Mouse (Mus musculus): ENCODE data around the gene Hmgn1. TPM values are rescaled to one million over a fixed set of nuclear protein-coding genes. Genes with fewer than 3 reads are reported as not detected.
"Not testable (repeated sequence)": the region's sequence is repeated elsewhere in the genome, so short reads cannot be mapped to it uniquely, and the experiment has no call there.

The Hmgn1 gene
- polyA plus RNA-seq, 1 experiment from 2014 or later, result 705 TPM

DNA sequence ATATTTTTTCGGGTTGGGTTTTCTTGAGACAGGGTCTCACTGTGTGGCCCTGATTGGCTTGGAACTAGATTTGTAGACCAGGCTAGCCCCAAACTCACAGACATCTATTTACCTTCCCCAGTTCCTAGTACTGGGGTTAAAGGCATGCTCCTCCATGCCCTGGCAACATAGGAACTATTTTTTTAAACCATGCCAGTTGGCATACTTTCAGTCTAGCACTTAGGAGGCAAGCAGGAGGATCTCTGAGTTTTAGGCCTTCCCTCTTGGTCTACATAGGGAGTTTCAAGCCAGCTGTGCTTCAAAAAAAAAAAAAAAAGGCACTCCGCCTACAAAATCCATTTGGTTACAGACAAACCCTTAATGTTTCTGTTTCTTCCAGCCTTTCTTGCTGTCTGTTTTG, 26.9 kb upstream of the Hmgn1 start:
- Histone ChIP-seq H3K4me1 (replicated peaks) (peaks cover 13% of the 10 kb centered on the region), H3K36me3 (peaks cover 58% of the 10 kb centered on the region), H3K4me3 (no peak overlapping the region), H3K27me3 (ENCODE audit: insufficient read depth, poor library complexity, severe bottlenecking) (no peaks in the 10 kb centered on the region), H3K9me3 (no peaks in the 10 kb centered on the region), H3K27ac (no peak overlapping the region)
- DNase-seq (ENCODE audit: low spot score), result no peak
- WGBS, result 90% methylated on average over 2 of the region's 2 CpGs

DNA sequence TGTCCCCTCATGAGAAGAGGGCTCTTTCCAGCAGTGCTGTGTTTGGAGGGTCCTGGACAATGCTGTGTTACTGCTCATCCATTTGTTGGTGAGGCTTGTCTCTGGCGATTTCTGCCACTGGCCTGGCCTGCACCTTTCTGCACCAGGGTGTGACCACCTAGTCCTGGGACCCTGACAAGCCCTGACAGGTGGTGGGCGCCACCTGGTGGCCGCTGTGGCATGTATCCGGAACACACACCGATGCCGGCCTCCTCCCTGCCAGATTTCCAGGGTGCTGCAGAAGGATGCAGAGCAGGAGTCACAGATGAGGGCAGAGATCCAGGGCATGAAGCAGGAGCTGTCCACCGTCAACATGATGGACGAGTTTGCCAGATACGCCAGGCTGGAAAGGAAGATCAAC, 24.0 kb upstream of the Hmgn1 start:
- Histone ChIP-seq H3K36me3 (peaks cover 52% of the 10 kb centered on the region), H3K4me3 (no peak overlapping the region), H3K27ac (no peak overlapping the region), H3K27me3 (ENCODE audit: insufficient read depth, poor library complexity, severe bottlenecking) (no peaks in the 10 kb centered on the region), H3K4me1 (replicated peaks) (peaks cover 7% of the 10 kb centered on the region), H3K9me3 (no peaks in the 10 kb centered on the region)
- 29% methylated on average over 9 of the region's 9 CpGs for WGBS
- DNase-seq (ENCODE audit: low spot score), result peak; percentile 81

DNA sequence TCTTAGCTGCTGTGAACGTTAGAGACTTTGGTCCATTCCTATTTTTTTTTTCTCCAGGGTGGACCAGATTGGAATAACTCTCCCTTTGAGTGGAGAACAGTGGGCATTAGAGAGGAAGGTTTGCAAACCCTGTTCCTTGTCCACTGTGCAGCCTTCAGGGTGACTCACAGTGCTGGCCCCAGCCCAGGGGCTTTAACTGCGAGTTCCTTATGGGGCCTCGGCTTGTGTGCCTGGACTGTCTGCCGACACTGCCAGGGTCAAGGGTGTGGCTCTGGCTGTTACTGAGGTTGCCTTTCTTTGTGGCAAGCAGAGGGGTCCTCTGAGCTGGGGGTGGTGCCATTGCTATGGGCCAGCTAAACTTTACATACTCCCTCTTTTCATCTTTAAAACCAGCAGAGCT, 23.5 kb upstream of the Hmgn1 start:
- peaks cover 12% of the 10 kb centered on the region for H3K4me1 ChIP-seq (replicated peaks)
- no peaks in the 10 kb centered on the region for H3K27me3 ChIP-seq (ENCODE audit: insufficient read depth, poor library complexity, severe bottlenecking)
- H3K4me3 ChIP-seq, result no peak overlapping the region
- no peaks in the 10 kb centered on the region for H3K9me3 ChIP-seq
- peaks cover 50% of the 10 kb centered on the region for H3K36me3 ChIP-seq
- WGBS, result 77% methylated on average over 4 of the region's 4 CpGs
- H3K27ac ChIP-seq, result no peak overlapping the region
- no peak for DNase-seq (ENCODE audit: low spot score)

DNA sequence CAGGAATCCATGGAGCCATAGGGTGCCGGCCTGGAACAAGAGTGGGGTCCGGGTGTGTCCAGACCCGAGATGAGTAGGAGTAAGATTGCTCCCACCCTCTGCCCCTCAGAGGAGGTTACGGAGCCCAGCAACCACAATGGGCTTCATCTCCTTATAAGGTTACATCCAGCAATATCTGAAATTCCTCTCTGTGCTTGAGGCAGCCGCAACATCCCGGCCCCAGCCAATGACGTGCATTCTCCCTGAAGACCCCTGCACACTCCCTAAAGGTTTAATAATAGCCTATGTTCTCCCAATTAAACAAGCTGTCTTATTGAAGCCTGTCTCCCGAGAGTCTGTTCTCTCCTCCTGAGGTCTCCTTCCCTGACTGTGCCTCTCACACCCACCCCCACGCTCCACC, 21.8 kb upstream of the Hmgn1 start:
- H3K36me3 ChIP-seq, result peaks cover 33% of the 10 kb centered on the region
- DNase-seq (ENCODE audit: low spot score), result no peak
- no peak overlapping the region for H3K4me3 ChIP-seq
- no peaks in the 10 kb centered on the region for H3K9me3 ChIP-seq
- 78% methylated on average over 9 of the region's 9 CpGs for WGBS
- H3K4me1 ChIP-seq (replicated peaks), result peaks cover 17% of the 10 kb centered on the region
- H3K27ac ChIP-seq, result no peak overlapping the region
- no peaks in the 10 kb centered on the region for H3K27me3 ChIP-seq (ENCODE audit: insufficient read depth, poor library complexity, severe bottlenecking)

DNA sequence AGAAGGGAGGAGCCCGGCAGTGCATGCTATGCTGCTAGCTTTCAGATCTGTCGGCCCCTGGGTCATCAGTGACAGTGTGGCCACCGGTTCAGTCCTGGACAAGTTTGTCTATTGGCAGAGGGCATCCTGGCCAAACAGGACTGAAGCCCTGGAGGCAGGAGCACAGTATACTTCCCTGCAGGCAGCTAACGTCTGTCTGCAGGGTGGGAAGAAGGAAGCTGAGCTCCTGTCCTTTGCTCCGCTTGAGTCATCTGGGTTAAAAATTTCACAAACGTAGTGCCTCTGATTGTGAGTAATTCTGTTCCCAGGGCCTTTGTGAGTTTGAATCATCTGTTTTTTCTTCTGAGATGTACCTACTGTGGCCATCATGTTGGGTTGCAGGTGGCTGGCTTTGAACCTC, 21.3 kb upstream of the Hmgn1 start:
- Histone ChIP-seq H3K27me3 (ENCODE audit: insufficient read depth, poor library complexity, severe bottlenecking) (no peaks in the 10 kb centered on the region), H3K4me3 (no peak overlapping the region), H3K9me3 (no peaks in the 10 kb centered on the region), H3K27ac (no peak overlapping the region), H3K36me3 (peaks cover 28% of the 10 kb centered on the region), H3K4me1 (replicated peaks) (peaks cover 17% of the 10 kb centered on the region)
- WGBS, result 76% methylated on average over 6 of the region's 6 CpGs
- DNase-seq (ENCODE audit: low spot score), result no peak

DNA sequence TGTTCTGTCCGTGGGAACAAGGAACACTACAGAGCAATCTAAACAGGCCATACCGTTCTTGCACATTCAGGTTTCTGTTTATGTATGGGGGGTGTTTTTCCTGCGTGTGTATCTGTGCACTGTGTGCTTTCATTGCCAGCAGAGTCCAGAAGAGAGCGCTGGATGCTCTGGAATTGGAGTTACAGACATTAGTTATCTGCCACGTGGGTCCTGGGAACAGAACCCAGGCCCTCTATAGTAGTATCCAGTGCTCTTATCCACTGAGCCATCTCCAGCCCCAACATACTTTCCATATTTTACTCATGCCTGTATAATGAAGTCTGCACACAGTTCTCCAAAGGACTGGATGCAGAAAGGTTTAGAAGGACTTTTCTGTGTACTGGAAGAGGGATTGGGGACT, 18.3 kb upstream of the Hmgn1 start:
- H3K27ac ChIP-seq, result peak overlapping the region; percentile 87
- peaks cover 7% of the 10 kb centered on the region; the same call in 1 of the 2 replicates for H3K36me3 ChIP-seq
- H3K9me3 ChIP-seq, result peaks cover 5% of the 10 kb centered on the region; the same call in 1 of the 2 replicates
- 1% methylated on average over 5 of the region's 5 CpGs for WGBS
- no peaks in the 10 kb centered on the region for H3K27me3 ChIP-seq (ENCODE audit: insufficient read depth, poor library complexity, severe bottlenecking)
- DNase-seq (ENCODE audit: low spot score), result no peak
- H3K4me3 ChIP-seq, result peak overlapping the region; percentile 82
- H3K4me1 ChIP-seq (replicated peaks), result peaks cover 17% of the 10 kb centered on the region

DNA sequence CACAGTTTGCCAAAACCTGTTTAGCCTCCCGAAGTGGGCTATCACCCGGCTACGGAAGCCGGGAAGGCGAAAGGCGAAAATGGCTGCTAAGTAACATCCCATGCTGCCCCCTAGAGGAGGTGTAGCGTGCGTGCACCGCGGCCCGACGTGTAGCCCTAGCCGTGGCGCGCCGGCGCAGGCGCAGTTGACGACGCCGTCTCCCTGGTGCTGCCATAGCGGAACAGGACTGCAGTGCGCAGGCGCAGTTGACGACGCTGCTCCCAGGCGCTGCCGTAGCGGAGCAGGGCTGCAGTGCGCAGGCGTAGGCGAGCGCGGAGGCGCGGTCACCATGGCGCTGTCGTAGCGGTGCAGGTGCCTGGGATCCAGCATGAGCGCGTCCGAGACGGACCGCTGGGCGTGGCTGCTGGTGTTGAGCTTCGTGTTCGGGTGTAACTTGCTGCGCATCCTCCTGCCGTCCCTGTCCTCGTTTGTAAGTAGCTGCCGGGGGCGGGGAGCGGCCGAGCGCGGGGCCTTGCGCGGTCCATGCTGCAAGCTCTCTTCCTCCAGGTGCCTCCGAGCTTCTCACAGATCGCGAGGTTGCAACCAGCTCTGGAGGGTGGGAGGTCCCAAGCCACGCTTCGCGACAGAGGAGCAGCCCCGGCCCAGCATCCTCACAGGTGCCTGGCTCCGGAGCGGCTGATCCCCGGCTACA, 17.7 kb upstream of the Hmgn1 start, which contains the start of gene Wrb:
Gene Wrb (plus strand): TSS at position 298 of the 691 bp plus-strand sequence.
- Histone ChIP-seq H3K4me3 (peak within 1 kb of the TSS; percentile 82), H3K9me3 (peaks cover 6% of the 10 kb centered on the region; the same call in 1 of the 2 replicates), H3K27me3 (ENCODE audit: insufficient read depth, poor library complexity, severe bottlenecking) (no peaks in the 10 kb centered on the region), H3K4me1 (replicated peaks) (peaks cover 17% of the 10 kb centered on the region), H3K36me3 (peaks cover 7% of the 10 kb centered on the region; the same call in 1 of the 2 replicates), H3K27ac (peak within 1 kb of the TSS; percentile 87)
- WGBS, result under 1% methylated on average over 68 of the region's 68 CpGs
- peak; percentile 100 for DNase-seq (ENCODE audit: low spot score)

DNA sequence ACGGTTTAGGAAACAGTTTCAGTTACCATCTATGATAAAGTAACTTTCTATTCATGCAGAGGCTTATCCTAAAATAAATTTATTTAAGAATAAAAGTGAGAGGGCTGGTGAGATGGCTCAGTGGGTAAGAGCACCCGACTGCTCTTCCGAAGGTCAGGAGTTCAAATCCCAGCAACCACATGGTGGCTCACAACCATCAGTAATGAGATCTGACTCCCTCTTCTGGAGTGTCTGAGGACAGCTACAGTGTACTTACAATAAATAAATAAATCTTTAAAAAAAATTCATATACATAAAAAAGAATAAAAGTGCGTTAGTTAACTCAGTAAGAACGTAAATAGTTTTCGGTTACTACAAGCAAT, 17.2 kb upstream of the Hmgn1 start:
- H3K36me3 ChIP-seq; DNase-seq (ENCODE audit: low spot score); H3K27me3 ChIP-seq (ENCODE audit: insufficient read depth, poor library complexity, severe bottlenecking); H3K27ac ChIP-seq: not testable (repeated sequence)
- H3K4me1 ChIP-seq (replicated peaks), result peaks cover 17% of the 10 kb centered on the region
- WGBS, result 31% methylated on average over 6 of the region's 6 CpGs
- H3K4me3 ChIP-seq, result peak overlapping the region; percentile 82
- H3K9me3 ChIP-seq, result peaks cover 10% of the 10 kb centered on the region; the same call in 1 of the 2 replicates

DNA sequence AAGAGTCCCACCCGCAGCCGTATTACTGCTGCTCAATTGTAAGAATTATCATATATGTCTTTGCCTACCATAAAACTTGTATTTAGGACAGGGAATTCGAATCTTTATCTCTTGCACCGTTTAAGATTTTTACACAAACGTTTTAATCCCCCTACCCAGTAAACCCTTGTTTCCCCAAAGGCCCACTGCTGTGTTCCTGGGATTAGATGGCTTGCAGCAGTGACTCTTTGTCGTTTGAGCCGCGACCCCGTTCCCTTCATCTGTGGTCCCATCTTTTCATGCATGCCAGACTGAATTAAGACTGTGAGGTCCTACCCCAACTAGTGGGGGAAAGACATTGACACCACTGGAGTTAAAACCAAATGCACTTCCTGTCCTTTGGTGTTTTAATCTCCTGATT, 937 bp upstream of the Hmgn1 start:
- WGBS, result 3% methylated on average over 9 of the region's 9 CpGs
- H3K27me3 ChIP-seq (ENCODE audit: insufficient read depth, poor library complexity, severe bottlenecking), result no peaks in the 10 kb centered on the region
- peak; percentile 29 for DNase-seq (ENCODE audit: low spot score)
- peak overlapping the region; percentile 97 for H3K4me3 ChIP-seq
- peaks cover 35% of the 10 kb centered on the region for H3K36me3 ChIP-seq
- H3K9me3 ChIP-seq, result no peaks in the 10 kb centered on the region
- peak overlapping the region; percentile 100 for H3K27ac ChIP-seq
- peaks cover 31% of the 10 kb centered on the region for H3K4me1 ChIP-seq (replicated peaks)

DNA sequence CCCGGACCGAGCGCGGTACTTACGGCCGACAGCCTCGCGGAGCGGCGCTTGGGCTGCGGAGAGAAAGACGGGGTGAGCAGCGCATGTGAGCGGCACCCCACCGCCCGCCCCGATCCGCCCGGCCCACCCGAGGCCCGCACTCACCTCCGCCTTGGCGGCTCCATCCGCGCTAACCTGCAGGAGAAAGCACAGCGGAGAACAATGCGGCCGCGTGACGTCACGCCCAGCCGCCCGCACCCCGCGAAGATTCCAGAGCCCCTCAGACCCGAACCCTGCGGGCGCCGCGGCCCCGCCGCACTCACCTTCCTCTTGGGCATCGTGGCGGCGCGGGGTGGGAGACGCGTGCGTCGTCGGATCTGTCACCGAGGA, 257 bp downstream of the Hmgn1 start:
- Histone ChIP-seq H3K4me3 (peak overlapping the region; percentile 97), H3K4me1 (replicated peaks) (peaks cover 31% of the 10 kb centered on the region), H3K27me3 (ENCODE audit: insufficient read depth, poor library complexity, severe bottlenecking) (no peaks in the 10 kb centered on the region), H3K9me3 (no peaks in the 10 kb centered on the region), H3K36me3 (peaks cover 47% of the 10 kb centered on the region), H3K27ac (peak overlapping the region; percentile 100)
- whole genome bisulfite sequencing, result under 1% methylated on average over 52 of the region's 52 CpGs
- no peak for DNase-seq (ENCODE audit: low spot score)

DNA sequence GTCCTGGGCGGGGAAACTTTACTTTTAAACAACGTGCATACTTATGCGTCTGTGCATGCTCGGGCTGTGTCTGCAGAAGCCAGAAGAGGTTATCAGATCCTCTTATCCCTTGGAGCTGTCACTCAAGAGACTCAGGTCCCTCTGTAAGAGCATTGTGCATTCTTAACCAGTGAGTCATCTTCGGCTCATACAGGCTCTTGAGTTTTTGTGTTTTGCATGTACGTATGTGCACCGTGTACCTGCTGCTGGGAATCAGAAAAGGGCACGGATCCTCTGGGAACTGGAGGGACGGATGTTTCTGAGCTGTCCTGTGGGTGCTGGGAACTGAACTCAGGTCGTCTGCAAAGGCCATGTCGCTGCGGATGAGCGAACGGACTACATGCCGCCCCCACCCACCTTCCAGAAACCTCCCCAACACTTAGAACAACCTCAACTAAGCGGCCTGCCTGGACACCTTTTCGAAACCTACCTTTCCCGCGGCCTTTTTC, 801 bp downstream of the Hmgn1 start:
- Histone ChIP-seq H3K9me3 (no peaks in the 10 kb centered on the region), H3K27me3 (ENCODE audit: insufficient read depth, poor library complexity, severe bottlenecking) (no peaks in the 10 kb centered on the region), H3K4me1 (replicated peaks) (peaks cover 31% of the 10 kb centered on the region), H3K36me3 (peaks cover 52% of the 10 kb centered on the region), H3K27ac (peak overlapping the region; percentile 100), H3K4me3 (peak overlapping the region; percentile 97)
- WGBS, result 9% methylated on average over 19 of the region's 19 CpGs
- DNase-seq (ENCODE audit: low spot score), result no peak

DNA sequence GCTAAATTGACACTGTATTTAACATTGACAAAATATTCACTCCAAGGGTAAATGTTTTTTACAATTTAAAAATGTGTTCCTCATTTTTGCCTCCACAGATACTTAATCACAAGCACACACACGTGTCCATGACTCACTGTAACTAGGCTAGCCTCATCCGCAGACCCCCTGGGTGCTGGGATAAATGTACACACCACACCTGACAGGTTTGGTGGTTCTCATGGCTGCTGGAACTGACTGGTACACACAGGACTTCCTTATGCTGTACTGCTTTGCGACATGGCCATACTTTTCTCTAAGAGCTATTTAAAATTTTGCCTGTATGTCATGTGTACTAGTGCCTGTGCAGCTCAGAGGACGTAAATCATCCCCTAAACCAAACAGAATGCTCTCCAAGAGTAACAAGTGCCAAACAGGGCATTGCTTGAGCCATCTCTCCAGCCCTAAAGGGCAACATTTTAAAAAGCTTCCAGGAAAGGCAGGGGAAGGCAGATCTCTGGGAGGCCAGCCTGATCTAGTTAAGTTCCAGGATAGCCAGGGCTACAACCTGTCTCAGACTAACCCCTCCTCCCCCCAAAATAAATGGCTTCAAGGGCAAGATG, 7.4 kb downstream of the Hmgn1 start:
- no peaks in the 10 kb centered on the region for H3K27me3 ChIP-seq (ENCODE audit: insufficient read depth, poor library complexity, severe bottlenecking)
- 78% methylated on average over 4 of the region's 4 CpGs for WGBS
- H3K4me1 ChIP-seq (replicated peaks), result peaks cover 3% of the 10 kb centered on the region
- no peak for DNase-seq (ENCODE audit: low spot score)
- H3K4me3 ChIP-seq, result no peak overlapping the region
- no peaks in the 10 kb centered on the region for H3K9me3 ChIP-seq
- H3K36me3 ChIP-seq, result peaks cover 58% of the 10 kb centered on the region
- no peak overlapping the region for H3K27ac ChIP-seq

DNA sequence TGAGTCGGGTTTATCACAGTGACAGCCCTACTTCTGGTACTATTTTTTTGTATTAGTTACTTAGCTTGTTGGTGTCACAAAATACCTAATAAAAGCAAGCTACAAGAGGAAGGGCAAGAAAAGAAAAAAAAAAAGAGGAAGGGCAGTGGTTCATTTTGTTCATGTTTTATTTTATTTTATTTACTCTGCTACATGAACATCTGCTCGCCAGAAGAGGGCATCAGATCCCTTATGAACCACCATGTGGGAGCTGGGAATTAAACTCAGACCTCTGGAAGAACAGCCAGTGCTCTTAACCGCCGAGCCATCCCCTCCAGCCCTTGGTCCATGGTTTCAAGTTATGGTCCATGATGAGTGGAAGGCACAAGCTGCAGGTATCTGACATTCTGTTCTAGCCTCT, 12.8 kb downstream of the Hmgn1 start:
- Histone ChIP-seq H3K27ac (no peak overlapping the region), H3K27me3 (ENCODE audit: insufficient read depth, poor library complexity, severe bottlenecking) (no peaks in the 10 kb centered on the region), H3K9me3 (no peaks in the 10 kb centered on the region), H3K36me3 (peaks cover 8% of the 10 kb centered on the region; the same call in 1 of the 2 replicates), H3K4me1 (replicated peaks) (no peaks in the 10 kb centered on the region), H3K4me3 (no peak overlapping the region)
- 45% methylated on average over 4 of the region's 4 CpGs for WGBS
- no peak for DNase-seq (ENCODE audit: low spot score)

Data from hindbrain, embryonic 10.5 days (tissue).